Mouse (Mus musculus) forebrain, embryonic 11.5 days (tissue): Measurements from ENCODE around the gene Mgat1. TPM values are rescaled to one million over a fixed set of nuclear protein-coding genes. Genes with fewer than 3 reads are reported as not detected.
A peak's percentile ranks its signal among the peaks of the same experiment; 100 is the strongest.

Source experiments
- ATAC-seq: fragments of 200-750 bp; cut with Nextera tagmentation; replicated peaks from 2 replicates; pipeline ENCODE4 v1.8.0; 2017; ENCODE audit warnings: moderate TSS enrichment; ENCODE audit not compliant: low FRiP score
- DNase-seq: peaks from one replicate; pipeline ENCODE4 v3.0.0-alpha.2; 2017; ENCODE audit warnings: low spot score
- H3K27ac ChIP-seq: fragments of 300-500 bp; sonication (generic); 2 replicates; pipeline ENCODE4 v1.5.1; 2014; ENCODE audit warnings: low read depth, low read length
- H3K27me3 ChIP-seq: fragments of 300-500 bp; sonication (generic); 2 replicates; pipeline ENCODE4 v1.6.1; 2014; ENCODE audit warnings: mild to moderate bottlenecking, low read length, mixed read lengths; ENCODE audit not compliant: control insufficient read depth, insufficient read depth
- H3K36me3 ChIP-seq: fragments of 300-500 bp; sonication (generic); 2 replicates; pipeline ENCODE4 v1.6.1; 2014; ENCODE audit warnings: mild to moderate bottlenecking, low read length, moderate library complexity, mixed read lengths; ENCODE audit not compliant: control insufficient read depth, insufficient read depth
- H3K4me1 ChIP-seq: fragments of 300-500 bp; sonication (generic); replicated peaks from 2 replicates; pipeline ENCODE4 v1.6.1; 2014; ENCODE audit warnings: low read length, mixed read lengths; ENCODE audit not compliant: control insufficient read depth, insufficient read depth
- H3K4me2 ChIP-seq: fragments of 300-500 bp; sonication (generic); 2 replicates; pipeline ENCODE4 v1.6.1; 2014; ENCODE audit warnings: low read depth, mild to moderate bottlenecking, low read length, moderate library complexity, mixed read lengths; ENCODE audit not compliant: severe bottlenecking
- H3K4me3 ChIP-seq: fragments of 300-500 bp; sonication (generic); 2 replicates; pipeline ENCODE4 v1.5.1; 2014; ENCODE audit warnings: low read depth, low read length
- H3K9ac ChIP-seq: fragments of 300-500 bp; sonication (generic); 2 replicates; pipeline ENCODE4 v1.6.1; 2014; ENCODE audit warnings: low read length
- H3K9me3 ChIP-seq: fragments of 300-500 bp; sonication (generic); 2 replicates; pipeline ENCODE4 v1.6.1; 2016; ENCODE audit warnings: low read length, mixed read lengths; ENCODE audit not compliant: control insufficient read depth
- WGBS: fragments of 180-500 bp; shearing (Covaris S2); extraction: QIAGEN DNeasy Blood & Tissue Kit; methylation state at CpG from one replicate; pipeline ENCODE4 v1.1.7; 2014; 5-methylcytosine and 5-hydroxymethylcytosine counted together
- polyA plus RNA-seq: library from polyadenylated mRNA; unstranded; fragments of >200 nt; fragmentation: Nextera tagmentation; extraction: Ambion mirVana; gene quantifications from 2 replicates; pipeline ENCODE4 v1.2.1, GENCODE M21; 2014

The Mgat1 gene
- polyA plus RNA-seq, 1 experiment from 2014 or later, result 34.6 TPM

GRCm38 (mm10) chr11:49250422-49251379, 6.7 kb downstream of the Mgat1 start:
- no peaks in the 10 kb centered on the region for H3K36me3 ChIP-seq
- peak overlapping the region; percentile 83 for H3K4me2 ChIP-seq
- H3K4me3 ChIP-seq, result peak overlapping the region; percentile 62
- WGBS, result 3% methylated on average over 44 of the region's 45 CpGs
- peak overlapping the region; percentile 91 for H3K9ac ChIP-seq
- peak overlapping the region; percentile 62; the same call in 1 of the 2 replicates for H3K27ac ChIP-seq
- no peaks in the 10 kb centered on the region for H3K27me3 ChIP-seq
- DNase-seq (peak; percentile 90), ATAC-seq (peak; percentile 95)
- H3K9me3 ChIP-seq, result no peaks in the 10 kb centered on the region
- H3K4me1 ChIP-seq, result peaks cover 5% of the 10 kb centered on the region; the same call in 1 of the 2 replicates

- Histone ChIP-seq H3K36me3 (no peaks in the 10 kb centered on the region), H3K27ac (no peak overlapping the region), H3K9me3 (no peaks in the 10 kb centered on the region), H3K27me3 (no peaks in the 10 kb centered on the region), H3K9ac (peak overlapping the region; percentile 91), H3K4me3 (peak overlapping the region; percentile 62), H3K4me1 (peaks cover 5% of the 10 kb centered on the region; the same call in 1 of the 2 replicates), H3K4me2 (peak overlapping the region; percentile 83; the same call in 1 of the 2 replicates)
- ATAC-seq (no peak), DNase-seq (no peak)
- 77% methylated on average over 7 of the region's 7 CpGs for WGBS
Measured at GRCm38 (mm10) chr11:49251380-49251761, 7.4 kb downstream of the Mgat1 start.

- Histone ChIP-seq H3K27ac (no peak overlapping the region), H3K36me3 (no peaks in the 10 kb centered on the region), H3K4me3 (no peak overlapping the region), H3K4me2 (no peak overlapping the region), H3K27me3 (no peaks in the 10 kb centered on the region), H3K9me3 (no peaks in the 10 kb centered on the region), H3K4me1 (peaks cover 5% of the 10 kb centered on the region; the same call in 1 of the 2 replicates), H3K9ac (no peak overlapping the region)
- DNase-seq (no peak), ATAC-seq (no peak)
- 86% methylated on average over 5 of the region's 5 CpGs for WGBS
Measured at GRCm38 (mm10) chr11:49252048-49252447, 8.1 kb downstream of the Mgat1 start.

DNA sequence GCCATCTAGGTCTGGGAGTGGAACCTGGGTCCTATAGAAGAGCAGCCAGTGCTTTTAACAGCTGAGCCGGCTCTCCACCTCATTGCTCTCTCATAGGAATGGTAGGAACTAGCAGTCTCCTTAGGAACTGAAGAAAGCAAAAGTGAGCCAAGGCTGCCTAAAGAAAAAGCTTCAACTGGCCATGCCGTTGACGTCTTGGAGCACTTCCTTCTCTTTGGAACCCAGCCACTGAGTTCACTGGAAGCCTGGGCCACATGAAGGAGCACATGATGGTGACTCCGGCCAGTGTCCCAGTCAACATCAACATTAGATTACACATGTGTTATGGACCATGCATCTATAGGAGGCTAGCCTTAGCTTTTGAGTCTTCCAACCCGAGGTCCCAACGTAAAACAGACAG, 9.0 kb downstream of the Mgat1 start:
- Histone ChIP-seq H3K27ac (no peak overlapping the region), H3K9me3 (no peaks in the 10 kb centered on the region), H3K4me3 (no peak overlapping the region), H3K36me3 (no peaks in the 10 kb centered on the region), H3K27me3 (no peaks in the 10 kb centered on the region), H3K4me1 (peaks cover 5% of the 10 kb centered on the region; the same call in 1 of the 2 replicates), H3K4me2 (no peak overlapping the region), H3K9ac (no peak overlapping the region)
- no peak for ATAC-seq
- no peak for DNase-seq
- WGBS, result 94% methylated on average over 6 of the region's 6 CpGs

GRCm38 (mm10) chr11:49259296-49259695, 15.3 kb downstream of the Mgat1 start:
- Histone ChIP-seq H3K4me2 (no peak overlapping the region), H3K36me3 (no peaks in the 10 kb centered on the region; the same call in 1 of the 2 replicates), H3K27me3 (no peaks in the 10 kb centered on the region), H3K4me1 (no peaks in the 10 kb centered on the region), H3K27ac (no peak overlapping the region), H3K9ac (no peak overlapping the region), H3K9me3 (no peaks in the 10 kb centered on the region), H3K4me3 (no peak overlapping the region)
- WGBS, result 97% methylated on average over 2 of the region's 2 CpGs
- ATAC-seq, result no peak
- DNase-seq, result no peak

DNA sequence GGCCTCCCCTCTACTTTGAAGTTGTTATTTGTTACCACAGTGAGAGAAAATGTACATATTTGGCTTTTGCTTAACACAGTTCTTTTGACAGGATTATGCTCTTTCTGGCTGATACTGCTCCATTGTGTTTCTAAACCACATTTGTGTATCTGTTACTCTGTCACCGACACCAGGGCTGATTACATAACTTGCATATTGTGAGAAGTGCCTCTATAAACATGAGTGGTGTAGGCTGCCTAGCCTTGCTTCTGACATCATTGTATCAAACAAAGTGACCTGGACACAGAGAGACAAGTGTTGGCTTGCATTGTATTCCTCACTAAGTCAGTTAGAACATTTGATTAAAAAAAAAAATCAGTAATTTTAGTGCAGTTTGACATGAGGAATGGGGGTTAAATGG, 15.8 kb downstream of the Mgat1 start:
- no peaks in the 10 kb centered on the region for H3K9me3 ChIP-seq
- ATAC-seq (no peak), DNase-seq (no peak)
- H3K4me3 ChIP-seq, result no peak overlapping the region
- no peak overlapping the region for H3K9ac ChIP-seq
- 78% methylated on average over 1 of the region's 1 CpGs for WGBS
- H3K4me1 ChIP-seq, result no peaks in the 10 kb centered on the region
- H3K36me3 ChIP-seq, result no peaks in the 10 kb centered on the region; the same call in 1 of the 2 replicates
- no peak overlapping the region for H3K4me2 ChIP-seq
- no peaks in the 10 kb centered on the region for H3K27me3 ChIP-seq
- no peak overlapping the region for H3K27ac ChIP-seq

DNA sequence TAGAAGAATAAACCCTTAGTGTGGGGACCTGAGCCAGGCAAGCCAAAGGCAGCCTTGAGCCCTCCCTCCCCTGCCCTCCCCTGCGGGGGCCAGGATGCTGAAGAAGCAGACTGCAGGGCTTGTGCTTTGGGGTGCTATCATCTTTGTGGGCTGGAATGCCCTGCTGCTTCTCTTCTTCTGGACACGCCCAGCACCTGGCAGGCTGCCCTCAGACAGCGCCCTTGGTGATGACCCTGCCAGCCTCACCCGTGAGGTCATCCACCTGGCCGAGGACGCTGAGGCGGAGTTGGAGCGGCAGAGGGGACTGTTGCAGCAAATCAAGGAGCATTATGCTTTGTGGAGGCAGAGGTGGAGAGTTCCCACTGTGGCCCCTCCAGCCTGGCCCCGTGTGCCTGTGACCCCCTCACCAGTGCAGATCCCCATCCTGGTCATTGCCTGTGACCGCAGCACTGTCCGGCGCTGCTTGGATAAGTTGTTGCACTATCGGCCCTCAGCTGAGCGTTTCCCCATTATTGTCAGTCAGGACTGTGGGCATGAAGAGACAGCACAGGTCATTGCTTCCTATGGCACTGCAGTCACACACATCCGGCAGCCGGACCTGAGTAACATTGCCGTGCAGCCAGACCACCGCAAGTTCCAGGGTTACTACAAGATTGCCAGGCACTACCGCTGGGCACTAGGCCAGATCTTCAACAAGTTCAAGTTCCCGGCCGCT, 16.8 kb downstream of the Mgat1 start:
- no peaks in the 10 kb centered on the region for H3K4me1 ChIP-seq
- no peak overlapping the region for H3K4me3 ChIP-seq
- no peak overlapping the region for H3K27ac ChIP-seq
- H3K36me3 ChIP-seq, result no peaks in the 10 kb centered on the region; the same call in 1 of the 2 replicates
- ATAC-seq, result no peak
- no peaks in the 10 kb centered on the region for H3K9me3 ChIP-seq
- H3K27me3 ChIP-seq, result no peaks in the 10 kb centered on the region
- H3K4me2 ChIP-seq, result no peak overlapping the region
- no peak overlapping the region for H3K9ac ChIP-seq
- WGBS, result 95% methylated on average over 20 of the region's 21 CpGs
- no peak for DNase-seq

- no peaks in the 10 kb centered on the region for H3K9me3 ChIP-seq
- H3K4me3 ChIP-seq, result no peak overlapping the region
- ATAC-seq, result no peak
- no peak for DNase-seq
- no peaks in the 10 kb centered on the region; the same call in 1 of the 2 replicates for H3K36me3 ChIP-seq
- no peak overlapping the region for H3K27ac ChIP-seq
- no peak overlapping the region for H3K4me2 ChIP-seq
- no peak overlapping the region for H3K9ac ChIP-seq
- no peaks in the 10 kb centered on the region for H3K4me1 ChIP-seq
- no peaks in the 10 kb centered on the region for H3K27me3 ChIP-seq
- WGBS, result 94% methylated on average over 14 of the region's 14 CpGs
Measured at GRCm38 (mm10) chr11:49261313-49261855, 17.4 kb downstream of the Mgat1 start.
